Mouse (Mus musculus) CH12.LX (cell line): ENCODE measurements at regions not wholly inside any gene's neighbourhood (a gene's known extent, or its start where the extent isn't known, plus 50 kb on each side); places are given as distances from the start of the nearest gene placed in this dataset.

Experiments used
- CHD1 ChIP-seq: IDR thresholded peaks from 2 replicates; pipeline ENCODE4 v1.6.1; 2012; ENCODE audit warnings: low read depth, low read length, improper control_type of control experiment, inconsistent platforms
- CTCF ChIP-seq, 2 experiments: IDR thresholded peaks in 1 of 2; conservative IDR thresholded peaks in 1 of 2; 2 replicates each; pipeline ENCODE4 v1.5.1; 2011 to 2012; ENCODE audit warnings: low read depth in 2 of 2, low read length in 2 of 2, improper control_type of control experiment in 1 of 2, inconsistent platforms in 1 of 2, mild to moderate bottlenecking in 1 of 2, moderate library complexity in 1 of 2
- IRF4 ChIP-seq: IDR thresholded peaks from 2 replicates; pipeline ENCODE4 v1.6.1; 2014; ENCODE audit warnings: low read depth, mild to moderate bottlenecking, inconsistent platforms, low read length, improper control_type of control experiment
- KAT2A ChIP-seq: IDR thresholded peaks from 2 replicates; pipeline ENCODE4 v1.6.1; 2012; ENCODE audit warnings: low read length, improper control_type of control experiment, inconsistent platforms; ENCODE audit not compliant: insufficient replicate concordance
- POLR2A ChIP-seq: IDR thresholded peaks from 2 replicates; pipeline ENCODE4 v1.6.1; 2011; ENCODE audit warnings: low read depth, mild to moderate bottlenecking, improper control_type of control experiment, low read length
- SIN3A ChIP-seq: IDR thresholded peaks from 2 replicates; pipeline ENCODE4 v1.6.1; 2012; ENCODE audit warnings: low read length, improper control_type of control experiment, inconsistent platforms
- SMC3 ChIP-seq: IDR thresholded peaks from 2 replicates; pipeline ENCODE4 v1.6.1; 2011; ENCODE audit warnings: low read depth, low read length, improper control_type of control experiment

DNA sequence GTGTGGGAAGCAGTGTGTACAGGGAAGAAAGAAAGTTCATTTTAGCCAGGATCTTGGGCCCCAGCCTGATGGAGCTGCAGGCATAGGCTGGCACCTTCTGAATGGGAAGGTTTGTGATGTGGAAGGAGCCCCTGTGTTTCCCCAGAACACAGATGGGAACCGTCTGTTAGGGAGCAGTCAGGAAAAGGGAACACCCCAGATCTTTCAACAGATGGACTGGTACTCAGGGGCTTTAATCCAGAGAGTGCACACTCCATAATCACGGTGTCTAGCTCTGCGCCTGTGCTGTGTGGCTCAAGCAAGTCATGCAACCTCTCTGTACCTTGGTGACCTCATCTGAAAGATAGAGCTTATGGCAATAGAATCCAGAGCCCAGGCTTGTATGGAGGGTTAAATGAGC, 109.6 kb downstream of the Efnb1 start:
- no peak for TF ChIP-seq CTCF (conservative IDR thresholded peaks at IDR 0.05 in 1 of 2, IDR thresholded peaks at IDR 0.05 in 1 of 2; ENCODE audit: low read depth in 2 of 2, low read length in 2 of 2)
- TF ChIP-seq POLR2A = no peak
- TF ChIP-seq KAT2A = no peak
- no peak for TF ChIP-seq CHD1
- TF ChIP-seq SMC3 = no peak
- TF ChIP-seq IRF4 = no peak
- no peak for TF ChIP-seq SIN3A
